Mouse (Mus musculus): ENCODE measurements around the gene Gprin2. TPM values are rescaled to one million over a fixed set of nuclear protein-coding genes. Genes with fewer than 3 reads are reported as not detected.

Gprin2 gene
- polyA plus RNA-seq, 1 experiment from 2014 or later, result 0.27 TPM

DNA sequence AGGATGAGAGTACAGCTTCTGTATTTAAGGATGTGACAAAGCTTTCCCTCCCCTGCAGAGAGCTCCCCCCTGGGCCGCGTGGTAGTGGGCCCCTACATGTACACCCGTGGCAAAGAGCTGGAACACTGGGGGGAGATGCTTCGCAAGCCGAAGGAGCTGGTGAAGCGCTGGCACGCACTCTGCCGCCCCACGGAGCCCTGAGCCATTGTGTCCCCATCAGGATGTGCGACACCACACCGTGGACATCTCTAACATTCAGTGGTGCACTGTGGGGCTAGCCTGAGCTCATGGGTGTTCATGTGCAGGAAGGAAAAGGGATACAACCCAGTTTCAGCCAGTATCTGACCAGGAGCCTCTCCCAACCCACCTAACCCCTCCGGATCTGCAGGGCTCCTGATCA is 26.5 kb upstream of the Gprin2 start:
- Histone ChIP-seq H3K27ac (ENCODE audit: low read length) (no peak overlapping the region), H3K9me3 (ENCODE audit: control insufficient read depth, low read length) (0 out of 2 replicates have a peak, but pooled peaks cover 3% of the 10 kb centered on the region), H3K4me2 (ENCODE audit: low read depth, low read length) (no peak overlapping the region), H3K9ac (ENCODE audit: low read depth, low read length) (no peak overlapping the region), H3K27me3 (replicated peaks; ENCODE audit: control insufficient read depth, insufficient read depth, low read length) (no peaks in the 10 kb centered on the region), H3K4me1 (ENCODE audit: control insufficient read depth, insufficient read depth, low read length) (no peaks in the 10 kb centered on the region), H3K36me3 (ENCODE audit: control insufficient read depth, insufficient read depth, low read length) (no peaks in the 10 kb centered on the region), H3K4me3 (ENCODE audit: low read length) (no peak overlapping the region)
- ATAC-seq, result no peak
- WGBS, result 79% methylated on average over 12 of the region's 12 CpGs

DNA sequence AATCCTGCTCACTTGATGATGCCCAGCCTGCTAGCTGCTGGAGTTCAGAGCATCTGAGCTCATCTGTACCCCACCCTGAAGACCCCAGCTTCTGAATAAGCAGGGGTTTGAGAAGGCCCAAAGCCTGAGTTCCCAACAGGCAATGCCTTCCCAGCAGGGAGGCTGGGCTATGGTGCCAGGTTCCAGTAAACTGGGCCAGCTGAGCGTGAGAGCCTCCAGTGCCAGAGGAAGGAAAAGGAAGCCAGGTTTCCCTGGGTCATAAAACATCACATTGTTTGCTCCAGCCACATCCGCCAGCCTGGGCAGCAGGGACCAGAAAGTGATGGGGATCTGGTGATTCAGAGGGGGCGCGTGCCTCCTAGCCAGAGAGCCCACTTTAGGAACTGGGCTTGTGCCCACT is 25.1 kb upstream of the Gprin2 start:
- WGBS, result 63% methylated on average over 4 of the region's 4 CpGs
- Histone ChIP-seq H3K9ac (ENCODE audit: low read depth, low read length) (no peak overlapping the region), H3K4me3 (ENCODE audit: low read length) (no peak overlapping the region), H3K27ac (ENCODE audit: low read length) (no peak overlapping the region), H3K36me3 (ENCODE audit: control insufficient read depth, insufficient read depth, low read length) (no peaks in the 10 kb centered on the region), H3K9me3 (ENCODE audit: control insufficient read depth, low read length) (0 out of 2 replicates have a peak, but pooled peaks cover 3% of the 10 kb centered on the region), H3K4me1 (ENCODE audit: control insufficient read depth, insufficient read depth, low read length) (no peaks in the 10 kb centered on the region), H3K27me3 (replicated peaks; ENCODE audit: control insufficient read depth, insufficient read depth, low read length) (no peaks in the 10 kb centered on the region), H3K4me2 (ENCODE audit: low read depth, low read length) (no peak overlapping the region)
- ATAC-seq, result no peak

GRCm38 (mm10) chr14:34225986-34226385 is 24.5 kb upstream of the Gprin2 start:
- H3K27ac ChIP-seq (ENCODE audit: low read length), result no peak overlapping the region
- no peak overlapping the region for H3K9ac ChIP-seq (ENCODE audit: low read depth, low read length)
- no peak overlapping the region for H3K4me2 ChIP-seq (ENCODE audit: low read depth, low read length)
- no peaks in the 10 kb centered on the region for H3K36me3 ChIP-seq (ENCODE audit: control insufficient read depth, insufficient read depth, low read length)
- H3K9me3 ChIP-seq (ENCODE audit: control insufficient read depth, low read length), result no peaks in the 10 kb centered on the region
- 84% methylated on average over 9 of the region's 9 CpGs for WGBS
- no peak overlapping the region for H3K4me3 ChIP-seq (ENCODE audit: low read length)
- no peak for ATAC-seq
- no peaks in the 10 kb centered on the region for H3K4me1 ChIP-seq (ENCODE audit: control insufficient read depth, insufficient read depth, low read length)
- no peaks in the 10 kb centered on the region for H3K27me3 ChIP-seq (replicated peaks; ENCODE audit: control insufficient read depth, insufficient read depth, low read length)

DNA sequence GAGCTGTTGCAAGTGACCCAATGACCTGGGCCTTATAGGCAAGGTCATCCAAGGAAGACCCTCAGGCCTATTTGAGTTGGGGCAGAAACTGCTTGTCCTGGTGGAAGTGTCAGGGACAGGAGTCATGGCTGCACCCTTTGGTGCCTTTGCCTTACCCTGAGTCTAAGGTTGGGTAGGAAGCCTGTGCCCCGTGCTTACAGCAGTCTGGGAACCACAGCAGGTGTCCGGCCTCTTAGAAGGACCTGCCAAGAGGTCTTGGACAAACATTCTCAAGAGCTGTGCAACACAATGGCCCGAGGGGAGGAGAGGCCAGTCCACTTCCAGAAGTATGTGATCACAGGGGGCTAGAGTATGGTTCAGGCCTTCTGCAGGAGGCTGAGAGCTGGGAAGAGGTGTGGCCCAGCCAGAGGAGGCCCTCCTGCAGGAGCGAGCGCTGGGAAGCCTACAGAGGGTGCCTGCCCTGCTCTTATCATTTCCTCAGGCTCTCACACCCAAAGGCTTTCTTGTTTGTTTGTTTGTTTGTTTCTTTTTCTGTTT is 22.0 kb upstream of the Gprin2 start:
- Histone ChIP-seq H3K27me3 (replicated peaks; ENCODE audit: control insufficient read depth, insufficient read depth, low read length) (peaks cover 23% of the 10 kb centered on the region; the same call in 1 of the 2 replicates), H3K9me3 (ENCODE audit: control insufficient read depth, low read length) (no peaks in the 10 kb centered on the region), H3K9ac (ENCODE audit: low read depth, low read length) (no peak overlapping the region), H3K4me1 (ENCODE audit: control insufficient read depth, insufficient read depth, low read length) (peaks cover 3% of the 10 kb centered on the region; the same call in 1 of the 2 replicates), H3K36me3 (ENCODE audit: control insufficient read depth, insufficient read depth, low read length) (no peaks in the 10 kb centered on the region), H3K27ac (ENCODE audit: low read length) (no peak overlapping the region), H3K4me2 (ENCODE audit: low read depth, low read length) (no peak overlapping the region), H3K4me3 (ENCODE audit: low read length) (no peak overlapping the region)
- 65% methylated on average over 5 of the region's 5 CpGs for WGBS
- peak; percentile 65 for ATAC-seq

DNA sequence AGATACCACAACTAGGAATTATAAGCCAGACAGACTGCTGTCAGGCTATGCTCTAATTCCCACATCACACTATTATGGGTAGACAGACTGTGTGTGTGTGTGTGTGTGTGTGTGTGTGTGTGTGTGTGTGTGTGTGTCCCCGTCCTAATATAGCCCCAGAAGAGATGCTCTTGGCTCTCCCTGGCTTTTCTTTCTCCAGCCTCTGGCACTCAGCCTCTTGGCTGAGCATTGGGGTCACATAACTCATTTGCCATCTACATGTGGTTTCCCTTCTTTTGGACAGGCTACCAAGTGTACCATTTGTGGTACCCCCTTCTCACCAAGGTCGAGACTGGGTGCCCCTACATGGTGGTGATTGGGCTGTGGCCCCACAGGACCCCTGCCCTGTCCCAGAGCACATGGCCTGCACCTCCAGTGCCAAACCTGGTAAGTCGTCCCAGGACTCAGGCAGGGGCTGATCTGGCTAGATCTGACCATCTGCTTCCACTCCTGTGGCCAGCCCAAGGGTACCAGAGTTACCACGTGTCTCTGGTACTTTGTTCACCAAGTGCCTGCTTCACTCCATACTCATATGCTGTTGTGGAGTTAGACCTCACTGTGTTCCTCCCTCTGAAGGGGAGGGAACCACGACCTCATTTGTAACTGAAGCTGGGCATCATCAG is 20.1 kb upstream of the Gprin2 start:
- H3K27ac ChIP-seq (ENCODE audit: low read length), result no peak overlapping the region
- ATAC-seq, result no peak
- no peaks in the 10 kb centered on the region for H3K36me3 ChIP-seq (ENCODE audit: control insufficient read depth, insufficient read depth, low read length)
- no peak overlapping the region for H3K4me3 ChIP-seq (ENCODE audit: low read length)
- H3K4me2 ChIP-seq (ENCODE audit: low read depth, low read length), result no peak overlapping the region
- H3K27me3 ChIP-seq (replicated peaks; ENCODE audit: control insufficient read depth, insufficient read depth, low read length), result peaks cover 23% of the 10 kb centered on the region; the same call in 1 of the 2 replicates
- peaks cover 3% of the 10 kb centered on the region; the same call in 1 of the 2 replicates for H3K4me1 ChIP-seq (ENCODE audit: control insufficient read depth, insufficient read depth, low read length)
- H3K9ac ChIP-seq (ENCODE audit: low read depth, low read length), result no peak overlapping the region
- H3K9me3 ChIP-seq (ENCODE audit: control insufficient read depth, low read length), result no peaks in the 10 kb centered on the region
- 72% methylated on average over 5 of the region's 5 CpGs for WGBS

DNA sequence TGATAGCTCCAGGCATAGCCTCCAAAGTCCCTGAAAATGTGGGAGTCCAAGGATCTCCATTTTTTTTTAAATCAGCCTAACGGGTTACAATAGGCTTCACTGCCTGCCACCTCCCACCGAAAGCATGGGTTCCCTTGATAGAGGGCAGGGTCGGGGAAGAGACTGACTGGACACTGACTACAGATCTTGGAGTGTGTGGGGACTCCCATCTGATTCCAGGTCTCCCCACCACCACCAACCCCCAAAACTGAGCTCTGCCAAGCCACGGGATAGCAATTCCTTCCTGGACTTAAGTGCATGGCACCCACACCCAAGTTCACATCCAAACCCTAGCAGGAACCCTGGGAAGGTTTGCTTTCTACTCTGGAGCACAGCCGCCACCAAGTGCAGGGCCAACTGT is 19.0 kb upstream of the Gprin2 start:
- H3K4me3 ChIP-seq (ENCODE audit: low read length), result no peak overlapping the region
- 69% methylated on average over 5 of the region's 5 CpGs for WGBS
- no peaks in the 10 kb centered on the region for H3K9me3 ChIP-seq (ENCODE audit: control insufficient read depth, low read length)
- H3K36me3 ChIP-seq (ENCODE audit: control insufficient read depth, insufficient read depth, low read length), result no peaks in the 10 kb centered on the region
- ATAC-seq, result no peak
- H3K27me3 ChIP-seq (replicated peaks; ENCODE audit: control insufficient read depth, insufficient read depth, low read length), result peaks cover 23% of the 10 kb centered on the region; the same call in 1 of the 2 replicates
- no peak overlapping the region for H3K9ac ChIP-seq (ENCODE audit: low read depth, low read length)
- no peak overlapping the region for H3K27ac ChIP-seq (ENCODE audit: low read length)
- H3K4me1 ChIP-seq (ENCODE audit: control insufficient read depth, insufficient read depth, low read length), result peaks cover 6% of the 10 kb centered on the region; the same call in 1 of the 2 replicates
- no peak overlapping the region; the same call in 1 of the 2 replicates for H3K4me2 ChIP-seq (ENCODE audit: low read depth, low read length)

- peak overlapping the region; percentile 49 for H3K9ac ChIP-seq (ENCODE audit: low read depth, low read length)
- WGBS, result 2% methylated on average over 29 of the region's 29 CpGs
- H3K4me3 ChIP-seq (ENCODE audit: low read length), result peak overlapping the region; percentile 42
- no peak overlapping the region for H3K27ac ChIP-seq (ENCODE audit: low read length)
- H3K9me3 ChIP-seq (ENCODE audit: control insufficient read depth, low read length), result no peaks in the 10 kb centered on the region
- ATAC-seq, result peak; percentile 54
- H3K36me3 ChIP-seq (ENCODE audit: control insufficient read depth, insufficient read depth, low read length), result no peaks in the 10 kb centered on the region
- peaks cover 23% of the 10 kb centered on the region; the same call in 1 of the 2 replicates for H3K27me3 ChIP-seq (replicated peaks; ENCODE audit: control insufficient read depth, insufficient read depth, low read length)
- peaks cover 6% of the 10 kb centered on the region; the same call in 1 of the 2 replicates for H3K4me1 ChIP-seq (ENCODE audit: control insufficient read depth, insufficient read depth, low read length)
- peak overlapping the region; percentile 59 for H3K4me2 ChIP-seq (ENCODE audit: low read depth, low read length)
These were observed 18.3 kb upstream of the Gprin2 start for GRCm38 (mm10) chr14:34219786-34220198.

GRCm38 (mm10) chr14:34219295-34219694 is 17.8 kb upstream of the Gprin2 start, which contains the start of gene Syt15:
Syt15 (plus strand) TSS chr14:34219595.
- no peaks in the 10 kb centered on the region for H3K9me3 ChIP-seq (ENCODE audit: control insufficient read depth, low read length)
- H3K4me1 ChIP-seq (ENCODE audit: control insufficient read depth, insufficient read depth, low read length), result peaks cover 6% of the 10 kb centered on the region; the same call in 1 of the 2 replicates
- H3K9ac ChIP-seq (ENCODE audit: low read depth, low read length), result peak within 1 kb of the TSS; percentile 49
- H3K4me3 ChIP-seq (ENCODE audit: low read length), result peak within 1 kb of the TSS; percentile 42
- WGBS, result 49% methylated on average over 6 of the region's 6 CpGs
- H3K27ac ChIP-seq (ENCODE audit: low read length), result no peak within 1 kb of the TSS
- peak within 1 kb of the TSS; percentile 59 for H3K4me2 ChIP-seq (ENCODE audit: low read depth, low read length)
- no peak for ATAC-seq
- H3K36me3 ChIP-seq (ENCODE audit: control insufficient read depth, insufficient read depth, low read length), result no peaks in the 10 kb centered on the region
- peaks cover 23% of the 10 kb centered on the region; the same call in 1 of the 2 replicates for H3K27me3 ChIP-seq (replicated peaks; ENCODE audit: control insufficient read depth, insufficient read depth, low read length)

GRCm38 (mm10) chr14:34215451-34216127 is 14.1 kb upstream of the Gprin2 start:
- 61% methylated on average over 6 of the region's 6 CpGs for WGBS
- ATAC-seq, result peak; percentile 80; the same call in 1 of the 2 replicates
- Histone ChIP-seq H3K36me3 (ENCODE audit: control insufficient read depth, insufficient read depth, low read length) (no peaks in the 10 kb centered on the region), H3K4me1 (ENCODE audit: control insufficient read depth, insufficient read depth, low read length) (peaks cover 6% of the 10 kb centered on the region; the same call in 1 of the 2 replicates), H3K9me3 (ENCODE audit: control insufficient read depth, low read length) (no peaks in the 10 kb centered on the region), H3K9ac (ENCODE audit: low read depth, low read length) (no peak overlapping the region), H3K27me3 (replicated peaks; ENCODE audit: control insufficient read depth, insufficient read depth, low read length) (peaks cover 19% of the 10 kb centered on the region; the same call in 1 of the 2 replicates), H3K4me2 (ENCODE audit: low read depth, low read length) (no peak overlapping the region), H3K4me3 (ENCODE audit: low read length) (no peak overlapping the region), H3K27ac (ENCODE audit: low read length) (0 out of 2 replicates have a peak overlapping the region, but pooled peaks have one; percentile 14)
